Mouse (Mus musculus) cerebellum, adult 11 months (tissue): ENCODE measurements around the gene Ube2d3.
A peak's percentile ranks its signal among the peaks of the same experiment; 100 is the strongest.
"Not testable (repeated sequence)": the region's sequence is repeated elsewhere in the genome, so short reads cannot be mapped to it uniquely, and the experiment has no call there.

Experiments used
- DNase-seq: peaks from one replicate; pipeline ENCODE4 v3.0.0; 2022

Ube2d3 gene

GRCm38 (mm10) chr3:135497956-135498355 lies 60.0 kb downstream of the Ube2d3 start:
- not testable (repeated sequence) for DNase-seq

GRCm38 (mm10) chr3:135498891-135499290 lies 60.9 kb downstream of the Ube2d3 start:
- DNase-seq = no peak

GRCm38 (mm10) chr3:135503160-135503559 lies 65.2 kb downstream of the Ube2d3 start:
- DNase-seq = no peak

- DNase-seq = peak; percentile 44
Observed at GRCm38 (mm10) chr3:135505369-135505909, 67.5 kb downstream of the Ube2d3 start.

- no peak for DNase-seq
Observed at GRCm38 (mm10) chr3:135505916-135506482, 68.0 kb downstream of the Ube2d3 start.

GRCm38 (mm10) chr3:135507506-135507905 lies 69.6 kb downstream of the Ube2d3 start:
- no peak for DNase-seq

- no peak for DNase-seq
Observed at GRCm38 (mm10) chr3:135508191-135508590, 70.2 kb downstream of the Ube2d3 start.

GRCm38 (mm10) chr3:135510372-135510771 lies 72.4 kb downstream of the Ube2d3 start:
- no peak for DNase-seq

- no peak for DNase-seq
Observed at GRCm38 (mm10) chr3:135511683-135512082, 73.7 kb downstream of the Ube2d3 start.

GRCm38 (mm10) chr3:135513270-135513669 lies 75.3 kb downstream of the Ube2d3 start:
- peak; percentile 20 for DNase-seq

GRCm38 (mm10) chr3:135513800-135514425 lies 76.0 kb downstream of the Ube2d3 start:
- no peak for DNase-seq

- DNase-seq = no peak
Observed at GRCm38 (mm10) chr3:135515246-135515645, 77.3 kb downstream of the Ube2d3 start.

GRCm38 (mm10) chr3:135516891-135517290 lies 78.9 kb downstream of the Ube2d3 start:
- DNase-seq = peak; percentile 56
